Mouse (Mus musculus): Measurements from ENCODE around the gene Birc5. TPM values are rescaled to one million over a fixed set of nuclear protein-coding genes. Genes with fewer than 3 reads are reported as not detected.
A peak's percentile ranks its signal among the peaks of the same experiment; 100 is the strongest.

The Birc5 gene
- polyA plus RNA-seq, 1 experiment, result 97.3 TPM

- H3K4me1 ChIP-seq (ENCODE audit: control insufficient read depth, insufficient read depth, low read length), result peaks cover 10% of the 10 kb centered on the region
- no peak overlapping the region for H3K27ac ChIP-seq (ENCODE audit: insufficient read depth, low read depth, low read length)
- no peak overlapping the region for H3K4me3 ChIP-seq (ENCODE audit: insufficient read depth, low read length)
- TF ChIP-seq CTCF (IDR thresholded peaks at IDR 0.05; ENCODE audit: low read depth, low read length) (no peak), POLR2A (IDR thresholded peaks at IDR 0.05; ENCODE audit: borderline replicate concordance, low read depth, low read length) (no peak)
Observed at GRCm38 (mm10) chr11:117836306-117836705, 12.7 kb upstream of the Birc5 start.

GRCm38 (mm10) chr11:117838572-117838971 is 10.5 kb upstream of the Birc5 start:
- TF ChIP-seq CTCF (IDR thresholded peaks at IDR 0.05; ENCODE audit: low read depth, low read length) (no peak), POLR2A (IDR thresholded peaks at IDR 0.05; ENCODE audit: borderline replicate concordance, low read depth, low read length) (no peak)
- Histone ChIP-seq H3K27ac (ENCODE audit: insufficient read depth, low read depth, low read length) (no peak overlapping the region), H3K4me1 (ENCODE audit: control insufficient read depth, insufficient read depth, low read length) (peaks cover 5% of the 10 kb centered on the region), H3K4me3 (ENCODE audit: insufficient read depth, low read length) (no peak overlapping the region)

DNA sequence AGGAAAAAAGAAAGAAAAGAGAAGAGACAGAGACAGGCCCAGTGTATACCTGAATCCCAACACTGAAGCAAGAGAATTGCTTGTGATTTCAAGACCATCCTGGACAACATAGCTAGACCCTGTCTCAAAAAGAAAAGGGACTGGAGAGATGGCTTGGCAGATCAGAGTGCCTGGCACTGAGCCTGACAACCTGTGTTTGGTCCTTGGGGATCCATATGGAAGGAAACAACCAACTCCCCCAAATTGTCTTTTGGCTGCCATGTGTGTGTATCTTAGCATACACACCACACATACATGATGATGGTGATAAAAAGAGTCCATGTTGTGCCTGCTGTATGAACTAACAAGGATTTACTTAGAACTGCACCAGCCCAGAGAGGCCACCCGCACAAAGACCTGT is 10.0 kb upstream of the Birc5 start:
- H3K27ac ChIP-seq (ENCODE audit: insufficient read depth, low read depth, low read length), result no peak overlapping the region
- no peak overlapping the region for H3K4me3 ChIP-seq (ENCODE audit: insufficient read depth, low read length)
- TF ChIP-seq CTCF (IDR thresholded peaks at IDR 0.05; ENCODE audit: low read depth, low read length) (no peak), POLR2A (IDR thresholded peaks at IDR 0.05; ENCODE audit: borderline replicate concordance, low read depth, low read length) (no peak)
- peaks cover 5% of the 10 kb centered on the region for H3K4me1 ChIP-seq (ENCODE audit: control insufficient read depth, insufficient read depth, low read length)

- H3K27ac ChIP-seq (ENCODE audit: insufficient read depth, low read depth, low read length), result no peak overlapping the region
- H3K4me3 ChIP-seq (ENCODE audit: insufficient read depth, low read length), result no peak overlapping the region
- TF ChIP-seq CTCF (IDR thresholded peaks at IDR 0.05; ENCODE audit: low read depth, low read length) (no peak), POLR2A (IDR thresholded peaks at IDR 0.05; ENCODE audit: borderline replicate concordance, low read depth, low read length) (no peak)
- H3K4me1 ChIP-seq (ENCODE audit: control insufficient read depth, insufficient read depth, low read length), result peaks cover 5% of the 10 kb centered on the region
Observed at GRCm38 (mm10) chr11:117840910-117841309, 8.1 kb upstream of the Birc5 start.

DNA sequence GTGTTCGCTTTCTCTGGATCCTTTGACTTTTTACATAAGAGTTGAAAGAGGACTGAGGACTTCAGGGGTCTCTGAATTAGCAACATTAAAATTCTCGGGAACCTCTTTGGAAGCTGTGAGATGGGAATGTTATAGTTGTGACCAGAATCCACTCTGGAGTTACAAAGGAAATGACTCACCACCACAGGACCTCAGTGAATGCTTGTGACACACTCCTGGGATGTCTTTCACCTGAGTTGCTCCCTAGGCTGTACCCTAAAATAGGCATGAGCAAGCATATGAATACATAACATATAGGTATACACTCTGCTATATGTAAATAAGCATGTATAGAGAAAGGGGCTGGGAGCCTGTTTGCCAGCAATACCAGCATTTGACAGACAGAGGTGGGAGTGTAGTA is 5.6 kb upstream of the Birc5 start:
- Histone ChIP-seq H3K27ac (ENCODE audit: insufficient read depth, low read depth, low read length) (no peak overlapping the region), H3K4me1 (ENCODE audit: control insufficient read depth, insufficient read depth, low read length) (peaks cover 19% of the 10 kb centered on the region), H3K4me3 (ENCODE audit: insufficient read depth, low read length) (no peak overlapping the region)
- TF ChIP-seq CTCF (IDR thresholded peaks at IDR 0.05; ENCODE audit: low read depth, low read length), result no peak
- TF ChIP-seq POLR2A (IDR thresholded peaks at IDR 0.05; ENCODE audit: borderline replicate concordance, low read depth, low read length), result no peak

- peaks cover 19% of the 10 kb centered on the region for H3K4me1 ChIP-seq (ENCODE audit: control insufficient read depth, insufficient read depth, low read length)
- no peak overlapping the region for H3K4me3 ChIP-seq (ENCODE audit: insufficient read depth, low read length)
- no peak overlapping the region for H3K27ac ChIP-seq (ENCODE audit: insufficient read depth, low read depth, low read length)
- no peak for TF ChIP-seq CTCF (IDR thresholded peaks at IDR 0.05; ENCODE audit: low read depth, low read length)
- TF ChIP-seq POLR2A (IDR thresholded peaks at IDR 0.05; ENCODE audit: borderline replicate concordance, low read depth, low read length), result no peak
Observed at GRCm38 (mm10) chr11:117844997-117845396, 4.1 kb upstream of the Birc5 start.

GRCm38 (mm10) chr11:117845651-117846050 is 3.4 kb upstream of the Birc5 start:
- TF ChIP-seq POLR2A (IDR thresholded peaks at IDR 0.05; ENCODE audit: borderline replicate concordance, low read depth, low read length) (no peak), CTCF (IDR thresholded peaks at IDR 0.05; ENCODE audit: low read depth, low read length) (no peak)
- H3K4me3 ChIP-seq (ENCODE audit: insufficient read depth, low read length), result no peak overlapping the region
- H3K4me1 ChIP-seq (ENCODE audit: control insufficient read depth, insufficient read depth, low read length), result peaks cover 23% of the 10 kb centered on the region
- no peak overlapping the region for H3K27ac ChIP-seq (ENCODE audit: insufficient read depth, low read depth, low read length)

GRCm38 (mm10) chr11:117846640-117847039 is 2.4 kb upstream of the Birc5 start:
- no peak for TF ChIP-seq POLR2A (IDR thresholded peaks at IDR 0.05; ENCODE audit: borderline replicate concordance, low read depth, low read length)
- no peak for TF ChIP-seq CTCF (IDR thresholded peaks at IDR 0.05; ENCODE audit: low read depth, low read length)
- H3K4me3 ChIP-seq (ENCODE audit: insufficient read depth, low read length), result no peak overlapping the region
- peak overlapping the region; percentile 94 for H3K27ac ChIP-seq (ENCODE audit: insufficient read depth, low read depth, low read length)
- H3K4me1 ChIP-seq (ENCODE audit: control insufficient read depth, insufficient read depth, low read length), result peaks cover 23% of the 10 kb centered on the region

- no peak for TF ChIP-seq POLR2A (IDR thresholded peaks at IDR 0.05; ENCODE audit: borderline replicate concordance, low read depth, low read length)
- H3K27ac ChIP-seq (ENCODE audit: insufficient read depth, low read depth, low read length), result peak overlapping the region; percentile 94
- H3K4me3 ChIP-seq (ENCODE audit: insufficient read depth, low read length), result peak overlapping the region; percentile 88
- peaks cover 18% of the 10 kb centered on the region for H3K4me1 ChIP-seq (ENCODE audit: control insufficient read depth, insufficient read depth, low read length)
Observed at GRCm38 (mm10) chr11:117847593-117848215, 1.3 kb upstream of the Birc5 start.

DNA sequence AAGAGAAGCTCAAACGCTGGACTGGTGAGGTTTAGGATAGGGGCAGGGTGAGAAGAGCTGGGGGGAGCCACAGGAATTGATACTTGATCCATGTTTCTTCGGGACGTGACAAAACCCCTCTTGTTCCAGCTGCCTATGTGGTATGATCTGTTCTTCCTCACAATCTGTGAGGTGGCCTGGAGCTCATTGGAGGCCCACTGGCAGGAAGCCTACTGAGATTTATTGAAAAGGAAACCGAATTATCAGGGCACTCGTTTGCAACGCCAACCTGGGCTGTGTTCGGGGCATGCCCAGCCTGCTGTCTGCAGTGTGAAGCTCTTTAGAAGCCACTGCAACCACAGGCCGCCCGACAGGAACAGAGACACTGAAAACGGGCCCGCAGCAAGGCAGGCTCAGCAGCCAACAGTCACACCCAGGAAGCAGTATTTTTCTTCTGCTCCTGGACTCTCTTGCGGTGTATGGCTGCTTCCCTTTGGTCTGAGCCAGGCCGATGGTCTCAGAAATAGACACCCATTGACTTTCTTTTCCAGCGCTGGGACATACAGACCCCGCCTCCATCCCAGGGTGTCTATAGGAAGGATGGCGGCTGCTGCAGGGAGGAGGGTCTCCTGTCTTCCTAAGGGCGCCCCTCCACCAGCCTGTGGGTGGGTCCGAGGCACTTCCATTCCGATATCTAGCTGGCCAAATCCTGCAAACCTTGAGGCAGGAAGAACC is 623 bp upstream of the Birc5 start:
- H3K4me1 ChIP-seq (ENCODE audit: control insufficient read depth, insufficient read depth, low read length), result peaks cover 18% of the 10 kb centered on the region
- H3K4me3 ChIP-seq (ENCODE audit: insufficient read depth, low read length), result peak overlapping the region; percentile 88
- H3K27ac ChIP-seq (ENCODE audit: insufficient read depth, low read depth, low read length), result peak overlapping the region; percentile 94
- TF ChIP-seq CTCF (IDR thresholded peaks at IDR 0.05; ENCODE audit: low read depth, low read length) (no peak), POLR2A (IDR thresholded peaks at IDR 0.05; ENCODE audit: borderline replicate concordance, low read depth, low read length) (no peak)
